Mouse (Mus musculus): ENCODE results near the gene Ppp2r5b. TPM values are rescaled to one million over a fixed set of nuclear protein-coding genes. Genes with fewer than 3 reads are reported as not detected.

The Ppp2r5b gene
- 14.7 and 15.0 TPM in 2 replicates for polyA plus RNA-seq (2015; fragmentation: Nextera tagmentation; extraction: Ambion mirVana)

GRCm38 (mm10) chr19:6235084-6236052 is at the start of gene Ppp2r5b:
Gene Ppp2r5b (minus strand): TSS chr19:6235872.
- H3K4me1 ChIP-seq (replicated peaks; ENCODE audit: control insufficient read depth, insufficient read depth) = peaks cover 10% of the 10 kb centered on the region; the same call in 1 of the 2 replicates
- H3K36me3 ChIP-seq (ENCODE audit: control insufficient read depth, insufficient read depth, low read length) = peaks cover 6% of the 10 kb centered on the region; the same call in 1 of the 2 replicates
- H3K27ac ChIP-seq (replicated peaks) = peak within 1 kb of the TSS; percentile 96
- ATAC-seq (ENCODE audit: low FRiP score, low TSS enrichment) (peak; percentile 90), DNase-seq (ENCODE audit: low spot score) (peak; percentile 96)
- H3K9me3 ChIP-seq (ENCODE audit: control insufficient read depth, low read length) = no peaks in the 10 kb centered on the region
- peak within 1 kb of the TSS; percentile 85 for H3K4me2 ChIP-seq (replicated peaks; ENCODE audit: low read depth)
- WGBS = 4% methylated on average over 48 of the region's 48 CpGs
- TF ChIP-seq EP300 (optimal IDR thresholded peaks at IDR 0.05) (no peak), CTCF (IDR thresholded peaks at IDR 0.05; ENCODE audit: low read depth) (peak; percentile 72)
- H3K9ac ChIP-seq (ENCODE audit: low read length) = peak within 1 kb of the TSS; percentile 80
- no peaks in the 10 kb centered on the region for H3K27me3 ChIP-seq (ENCODE audit: control insufficient read depth, insufficient read depth, low read length)
- H3K4me3 ChIP-seq (ENCODE audit: low read depth, low read length) = peak within 1 kb of the TSS; percentile 75

GRCm38 (mm10) chr19:6285226-6285625 is 49.6 kb upstream of the Ppp2r5b start:
- Histone ChIP-seq H3K4me1 (replicated peaks; ENCODE audit: control insufficient read depth, insufficient read depth) (peaks cover 3% of the 10 kb centered on the region), H3K4me2 (replicated peaks; ENCODE audit: low read depth) (no peak overlapping the region; the same call in 1 of the 2 replicates), H3K9ac (ENCODE audit: low read length) (no peak overlapping the region), H3K27me3 (ENCODE audit: control insufficient read depth, insufficient read depth, low read length) (no peaks in the 10 kb centered on the region), H3K27ac (replicated peaks) (peak overlapping the region; percentile 80), H3K9me3 (ENCODE audit: control insufficient read depth, low read length) (no peaks in the 10 kb centered on the region), H3K36me3 (ENCODE audit: control insufficient read depth, insufficient read depth, low read length) (peaks cover 12% of the 10 kb centered on the region; the same call in 1 of the 2 replicates), H3K4me3 (ENCODE audit: low read depth, low read length) (no peak overlapping the region)
- TF ChIP-seq CTCF (IDR thresholded peaks at IDR 0.05; ENCODE audit: low read depth) = no peak
- no peak for TF ChIP-seq EP300 (optimal IDR thresholded peaks at IDR 0.05)
- peak; percentile 74 for ATAC-seq (ENCODE audit: low FRiP score, low TSS enrichment)
- WGBS = 47% methylated on average over 8 of the region's 8 CpGs
- DNase-seq (ENCODE audit: low spot score) = peak; percentile 65

GRCm38 (mm10) chr19:6284502-6284901 is 48.8 kb upstream of the Ppp2r5b start:
- no peaks in the 10 kb centered on the region for H3K9me3 ChIP-seq (ENCODE audit: control insufficient read depth, low read length)
- peak overlapping the region; percentile 80 for H3K27ac ChIP-seq (replicated peaks)
- no peak for TF ChIP-seq EP300 (optimal IDR thresholded peaks at IDR 0.05)
- no peak for TF ChIP-seq CTCF (IDR thresholded peaks at IDR 0.05; ENCODE audit: low read depth)
- H3K4me3 ChIP-seq (ENCODE audit: low read depth, low read length) = no peak overlapping the region
- ATAC-seq (ENCODE audit: low FRiP score, low TSS enrichment) = peak; percentile 67
- 0 out of 2 replicates have a peak overlapping the region, but pooled peaks have one; percentile 5 for H3K4me2 ChIP-seq (replicated peaks; ENCODE audit: low read depth)
- 58% methylated on average over 12 of the region's 12 CpGs for WGBS
- H3K36me3 ChIP-seq (ENCODE audit: control insufficient read depth, insufficient read depth, low read length) = peaks cover 12% of the 10 kb centered on the region; the same call in 1 of the 2 replicates
- H3K27me3 ChIP-seq (ENCODE audit: control insufficient read depth, insufficient read depth, low read length) = no peaks in the 10 kb centered on the region
- H3K4me1 ChIP-seq (replicated peaks; ENCODE audit: control insufficient read depth, insufficient read depth) = peaks cover 4% of the 10 kb centered on the region
- H3K9ac ChIP-seq (ENCODE audit: low read length) = 0 out of 2 replicates have a peak overlapping the region, but pooled peaks have one; percentile 4
- peak; percentile 75 for DNase-seq (ENCODE audit: low spot score)

- Histone ChIP-seq H3K9ac (ENCODE audit: low read length) (no peak overlapping the region), H3K27ac (replicated peaks) (no peak overlapping the region), H3K4me1 (replicated peaks; ENCODE audit: control insufficient read depth, insufficient read depth) (peaks cover 10% of the 10 kb centered on the region), H3K4me2 (replicated peaks; ENCODE audit: low read depth) (no peak overlapping the region), H3K4me3 (ENCODE audit: low read depth, low read length) (no peak overlapping the region), H3K36me3 (ENCODE audit: control insufficient read depth, insufficient read depth, low read length) (peaks cover 12% of the 10 kb centered on the region; the same call in 1 of the 2 replicates), H3K9me3 (ENCODE audit: control insufficient read depth, low read length) (no peaks in the 10 kb centered on the region), H3K27me3 (ENCODE audit: control insufficient read depth, insufficient read depth, low read length) (no peaks in the 10 kb centered on the region)
- 64% methylated on average over 5 of the region's 5 CpGs for WGBS
- ATAC-seq (ENCODE audit: low FRiP score, low TSS enrichment) = no peak
- no peak for DNase-seq (ENCODE audit: low spot score)
- TF ChIP-seq CTCF (IDR thresholded peaks at IDR 0.05; ENCODE audit: low read depth) (no peak), EP300 (optimal IDR thresholded peaks at IDR 0.05) (no peak)
Measured at GRCm38 (mm10) chr19:6283001-6283400, 47.3 kb upstream of the Ppp2r5b start.

- Histone ChIP-seq H3K4me2 (replicated peaks; ENCODE audit: low read depth) (no peak overlapping the region), H3K9me3 (ENCODE audit: control insufficient read depth, low read length) (no peaks in the 10 kb centered on the region), H3K27me3 (ENCODE audit: control insufficient read depth, insufficient read depth, low read length) (no peaks in the 10 kb centered on the region), H3K4me3 (ENCODE audit: low read depth, low read length) (no peak overlapping the region), H3K4me1 (replicated peaks; ENCODE audit: control insufficient read depth, insufficient read depth) (peaks cover 9% of the 10 kb centered on the region), H3K36me3 (ENCODE audit: control insufficient read depth, insufficient read depth, low read length) (peaks cover 12% of the 10 kb centered on the region; the same call in 1 of the 2 replicates), H3K9ac (ENCODE audit: low read length) (no peak overlapping the region), H3K27ac (replicated peaks) (no peak overlapping the region)
- TF ChIP-seq EP300 (optimal IDR thresholded peaks at IDR 0.05) = no peak
- TF ChIP-seq CTCF (IDR thresholded peaks at IDR 0.05; ENCODE audit: low read depth) = no peak
- DNase-seq (ENCODE audit: low spot score) (peak; percentile 15), ATAC-seq (ENCODE audit: low FRiP score, low TSS enrichment) (no peak)
- 71% methylated on average over 14 of the region's 14 CpGs for WGBS
Measured at GRCm38 (mm10) chr19:6281122-6282020, 45.7 kb upstream of the Ppp2r5b start.

Measured in stomach, postnatal 0 days (tissue).